Mouse (Mus musculus) embryo, embryonic 9.5 days (tissue): Measurements from ENCODE around the gene Gab1.

Experiments
- DNase-seq: peaks from one replicate; pipeline ENCODE4 v3.0.0-alpha.2; 2017; ENCODE audit errors: extremely low spot score

The Gab1 gene

GRCm38 (mm10) chr8:80873723-80874427 lies 6.4 kb downstream of the Gab1 start:
- DNase-seq = no peak

GRCm38 (mm10) chr8:80872688-80873087 lies 7.6 kb downstream of the Gab1 start:
- DNase-seq = no peak

DNA sequence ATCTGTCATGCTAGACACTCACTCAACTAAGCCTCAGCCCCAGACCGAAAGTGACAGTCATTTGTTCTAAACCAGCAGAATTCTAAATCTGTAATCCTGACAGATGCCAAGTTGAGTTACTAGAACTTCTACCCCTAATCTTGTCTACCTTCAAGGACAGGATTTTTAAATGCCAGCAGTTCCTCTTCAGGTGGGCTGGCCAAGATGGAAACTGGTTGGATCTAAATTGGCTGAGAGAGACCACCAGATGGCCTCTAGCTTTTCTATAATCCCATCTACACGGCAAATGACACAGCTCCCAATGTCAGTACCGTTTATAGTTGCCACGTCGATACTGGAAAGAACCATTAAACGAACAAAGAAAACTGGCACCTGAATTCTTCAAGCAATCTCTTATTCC lies 8.9 kb downstream of the Gab1 start:
- DNase-seq = no peak

DNA sequence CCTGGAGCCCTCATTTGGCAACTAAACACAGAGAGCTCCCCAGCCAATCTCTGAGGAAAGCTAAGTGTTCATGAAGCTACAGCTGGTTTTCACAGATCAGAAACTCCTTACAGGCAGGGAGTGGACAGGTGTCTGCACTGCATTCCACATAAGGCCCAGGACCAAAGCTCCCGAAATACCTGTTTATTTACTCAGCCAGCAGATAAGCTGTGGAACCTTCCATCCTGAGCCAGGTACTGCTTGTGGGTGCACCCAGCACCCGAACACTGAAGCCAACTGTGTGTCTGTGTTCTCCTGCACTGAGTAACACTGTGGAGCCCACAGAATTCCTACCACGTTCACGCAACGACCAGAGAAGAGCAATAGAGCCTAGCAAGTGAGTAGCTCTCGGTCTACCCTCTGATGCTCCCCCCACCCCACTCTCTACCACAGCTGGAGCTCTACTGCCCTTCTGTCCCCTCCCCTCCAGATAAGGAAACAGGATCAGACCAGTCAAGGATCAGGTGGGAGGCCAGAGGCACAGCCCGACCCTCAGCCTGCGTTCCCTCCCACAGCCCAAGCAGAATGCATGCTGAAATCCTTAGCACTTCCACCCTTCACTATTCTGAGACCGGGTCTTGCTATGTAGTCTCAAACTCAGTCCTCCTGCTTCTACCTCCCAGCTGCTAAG lies 9.6 kb downstream of the Gab1 start:
- no peak for DNase-seq

DNA sequence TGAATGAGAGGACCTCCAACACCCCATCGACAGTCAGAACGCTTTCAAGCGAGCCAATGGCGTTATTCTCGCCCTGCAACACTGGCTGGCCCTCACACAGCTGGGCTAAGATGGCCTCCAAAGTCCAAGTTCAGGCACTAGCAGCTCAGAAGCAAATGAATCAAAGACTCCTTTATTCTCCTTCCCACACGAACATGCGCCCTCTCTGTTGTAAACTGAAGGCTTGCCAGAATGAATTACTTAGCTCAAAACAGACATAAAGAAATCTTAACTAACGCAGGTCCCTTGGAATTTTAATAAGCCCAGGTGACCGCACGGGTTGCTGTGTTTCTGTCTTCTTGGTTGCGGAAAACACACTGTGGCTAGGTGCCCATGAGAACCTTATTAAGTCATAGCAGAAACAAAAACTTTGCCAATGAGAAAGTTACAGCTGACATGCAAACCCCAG lies 10.4 kb downstream of the Gab1 start:
- DNase-seq = no peak

- DNase-seq = no peak
Measured at GRCm38 (mm10) chr8:80868801-80869323, 11.5 kb downstream of the Gab1 start.

DNA sequence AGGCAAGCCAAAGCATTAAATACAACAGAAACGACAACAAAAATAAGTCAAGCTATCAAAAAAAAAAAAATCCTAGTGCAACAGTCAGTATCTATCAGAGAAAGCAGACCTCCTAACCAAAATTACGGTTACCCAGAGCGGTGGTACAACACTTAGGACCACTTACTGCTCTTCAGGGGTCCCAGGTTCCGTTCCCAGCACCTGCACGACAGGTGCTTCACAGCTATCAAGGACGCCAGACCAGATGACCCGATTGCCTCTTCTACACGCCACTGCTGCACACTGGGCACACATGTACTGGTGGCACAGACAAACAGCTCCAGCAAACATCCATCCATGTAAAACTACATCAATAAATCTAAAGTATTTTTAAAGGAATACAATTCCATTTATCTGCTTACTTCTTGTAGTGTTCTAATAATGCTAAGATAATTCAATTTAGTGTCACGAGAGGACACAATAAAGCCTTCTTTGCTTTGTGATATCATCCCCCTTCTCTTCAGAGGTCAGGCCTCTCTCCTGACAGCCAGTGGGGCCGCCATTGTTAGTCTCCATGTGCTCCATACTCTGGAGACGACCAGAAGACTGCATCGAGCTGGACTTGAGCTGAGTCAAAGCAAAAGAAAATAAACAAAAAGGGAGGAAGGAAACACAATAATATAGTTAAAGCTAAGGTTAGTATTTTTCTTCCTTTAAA lies 12.2 kb downstream of the Gab1 start:
- no peak for DNase-seq

DNA sequence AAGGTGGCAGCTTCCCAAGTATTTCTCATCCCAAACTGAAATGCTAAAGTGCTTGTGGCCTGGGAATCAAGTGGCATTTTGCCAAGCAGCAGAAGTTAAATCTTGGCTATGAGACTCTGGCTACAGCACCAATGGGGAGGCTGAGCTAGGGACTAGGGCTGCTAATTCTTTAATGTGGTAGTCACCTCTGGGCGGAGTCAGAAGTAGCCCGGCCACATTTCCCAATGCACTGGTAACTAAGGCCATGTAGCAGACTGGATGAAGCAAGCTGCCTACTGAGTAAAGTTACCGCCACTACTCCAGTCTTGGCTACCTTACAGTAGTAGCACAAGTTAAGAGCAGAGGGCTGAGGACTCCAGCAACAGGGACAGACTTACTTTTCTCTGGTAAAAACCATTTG lies 12.7 kb downstream of the Gab1 start:
- no peak for DNase-seq

GRCm38 (mm10) chr8:80865181-80865784 lies 15.0 kb downstream of the Gab1 start:
- no peak for DNase-seq

DNA sequence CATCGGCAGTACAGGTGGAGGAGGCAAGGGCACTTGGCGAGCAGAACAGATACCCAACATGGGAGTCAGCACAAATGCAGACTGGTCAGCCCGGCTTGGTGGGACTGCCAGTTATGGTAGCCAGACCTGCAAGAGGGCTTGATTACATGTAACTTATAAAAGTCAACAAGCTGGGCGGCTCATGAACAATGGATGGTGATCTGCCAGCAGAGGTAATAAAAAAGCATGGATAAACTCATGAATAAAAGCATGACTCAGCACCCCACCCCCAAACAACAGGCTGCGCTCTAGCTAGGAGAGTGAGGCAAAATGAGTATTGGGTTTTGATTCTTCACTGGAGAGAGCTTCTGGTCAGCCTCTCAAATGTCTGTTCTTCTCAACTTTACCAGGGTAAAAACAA lies 16.9 kb downstream of the Gab1 start:
- DNase-seq = no peak

DNA sequence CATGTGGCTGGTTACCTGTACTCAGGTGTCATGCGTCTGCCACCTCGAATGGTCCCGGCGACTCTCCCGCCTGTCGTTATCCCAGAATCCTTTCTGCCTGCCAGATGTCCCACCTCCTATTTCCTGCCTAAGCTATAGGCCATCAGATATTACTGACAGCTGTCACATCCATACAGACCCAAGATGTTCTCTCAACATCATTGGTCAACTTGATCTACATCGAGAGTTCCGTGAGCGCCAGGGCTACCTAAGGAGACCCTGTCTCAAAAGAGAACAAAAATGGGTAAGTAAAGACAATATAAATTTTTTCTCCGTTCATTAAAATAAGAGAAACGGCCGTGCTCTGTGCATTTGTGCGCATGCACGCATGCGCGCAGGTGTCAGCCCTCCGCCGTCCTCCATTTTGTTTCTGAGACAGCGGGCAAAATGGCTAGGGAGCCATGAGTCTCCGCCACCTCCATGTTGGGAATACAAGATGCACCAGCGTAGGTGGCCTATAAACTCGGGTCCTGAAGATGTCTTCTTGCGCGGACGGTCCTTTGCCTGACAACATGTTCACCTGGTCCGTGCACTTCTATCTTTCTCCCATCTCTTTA lies 21.0 kb downstream of the Gab1 start:
- no peak for DNase-seq

GRCm38 (mm10) chr8:80857851-80858367 lies 22.4 kb downstream of the Gab1 start:
- DNase-seq = no peak

GRCm38 (mm10) chr8:80857128-80857527 lies 23.2 kb downstream of the Gab1 start:
- no peak for DNase-seq

DNA sequence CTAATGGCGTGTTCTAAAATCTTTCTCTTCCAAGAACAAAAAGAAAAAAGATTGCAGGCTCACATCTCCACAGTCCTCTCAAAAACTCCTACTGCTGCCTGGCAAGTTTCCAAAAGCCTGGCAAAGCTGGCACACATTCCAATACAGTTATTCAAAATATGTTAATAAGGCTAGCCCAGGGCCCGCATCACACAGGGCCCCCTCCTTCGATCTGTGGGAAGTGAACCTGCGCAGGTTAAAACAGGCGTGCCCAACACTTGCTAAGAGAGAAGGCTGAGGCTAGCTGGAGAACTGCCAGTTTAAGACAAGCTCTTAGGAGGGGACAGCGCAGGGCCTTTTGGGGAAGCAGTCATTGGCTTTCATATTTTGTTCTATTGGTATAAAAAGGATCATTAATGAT lies 23.7 kb downstream of the Gab1 start:
- DNase-seq = no peak

- no peak for DNase-seq
Measured at GRCm38 (mm10) chr8:80853622-80854021, 26.7 kb downstream of the Gab1 start.

- no peak for DNase-seq
Measured at GRCm38 (mm10) chr8:80853208-80853607, 27.1 kb downstream of the Gab1 start.

DNA sequence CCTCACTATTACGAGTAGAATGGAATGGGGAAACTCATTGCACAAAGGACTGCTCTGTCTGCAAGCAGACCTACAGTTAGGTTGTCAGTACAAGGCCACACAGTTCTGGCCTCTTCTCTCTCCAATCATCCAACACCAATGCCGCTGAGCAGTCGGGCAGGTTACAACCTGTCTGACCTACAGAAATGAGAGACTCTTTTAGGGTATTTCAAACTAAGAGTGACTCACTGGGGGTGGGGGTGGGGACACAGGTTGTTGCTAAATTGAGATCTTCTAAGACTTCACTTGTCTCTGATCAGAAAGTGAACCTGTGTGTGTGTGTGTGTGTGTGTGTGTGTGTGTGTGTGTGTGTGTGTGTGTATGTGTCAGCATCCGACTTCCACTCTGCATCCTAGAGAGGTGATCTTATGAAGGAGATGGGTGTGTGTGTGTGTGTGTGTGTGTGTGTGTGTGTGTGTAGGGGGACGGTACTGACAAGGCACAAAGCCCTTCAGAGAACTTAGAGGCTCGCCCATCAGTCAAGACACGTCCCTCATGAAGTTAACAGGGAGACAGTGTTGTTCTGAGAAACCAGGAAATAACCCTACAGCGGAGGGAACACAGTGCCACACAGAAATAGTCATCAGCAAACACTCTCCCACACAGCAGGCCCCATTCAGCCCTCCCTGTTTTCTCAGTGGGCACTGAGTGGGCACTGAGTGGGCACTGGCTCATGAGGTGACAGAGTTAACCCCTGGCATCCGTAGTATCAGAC lies 27.7 kb downstream of the Gab1 start:
- no peak for DNase-seq

- DNase-seq = no peak
Measured at GRCm38 (mm10) chr8:80851648-80852047, 28.7 kb downstream of the Gab1 start.

DNA sequence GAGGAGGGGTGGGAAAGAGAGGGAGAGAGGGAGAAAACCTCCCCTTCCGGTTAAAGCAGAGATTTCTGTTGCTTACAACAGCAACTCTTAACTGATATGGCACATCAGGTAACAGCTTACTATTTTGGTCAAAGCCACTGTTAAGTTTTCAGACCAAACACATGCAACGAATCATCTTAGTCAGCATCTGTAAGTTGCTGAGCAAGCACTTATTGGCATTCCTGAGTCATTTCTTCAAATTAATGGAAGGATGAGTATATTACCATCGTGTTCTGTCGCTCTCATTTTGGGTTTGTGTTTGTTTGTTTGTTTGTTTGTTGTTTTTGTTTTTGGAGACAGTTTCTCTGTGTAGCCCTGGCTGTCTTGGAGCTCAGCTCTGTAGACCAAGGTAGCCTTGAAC lies 30.3 kb downstream of the Gab1 start:
- no peak for DNase-seq

- DNase-seq = no peak
Measured at GRCm38 (mm10) chr8:80848631-80849030, 31.7 kb downstream of the Gab1 start.

GRCm38 (mm10) chr8:80847912-80848311 lies 32.4 kb downstream of the Gab1 start:
- no peak for DNase-seq
